Mouse (Mus musculus) MEL (cell line): ENCODE data around the gene Pfkfb1. TPM values are rescaled to one million over a fixed set of nuclear protein-coding genes. Genes with fewer than 3 reads are reported as not detected.

Experiments
- DNase-seq: peaks from one replicate; pipeline ENCODE4 v3.0.0; 2011; ENCODE audit warnings: low read depth, low spot score
- H3K27ac ChIP-seq: 2 replicates; pipeline ENCODE4 v1.5.1; 2012; ENCODE audit warnings: low read depth, mild to moderate bottlenecking, control low read depth, low read length, moderate library complexity; ENCODE audit not compliant: control insufficient read depth
- H3K27me3 ChIP-seq, 2 experiments: fragments of 150-350 bp in 1 of 2; sonication (generic) in 1 of 2; 2 replicates each; pipeline ENCODE4 v1.6.1; 2012; ENCODE audit warnings: low read length in 2 of 2, mild to moderate bottlenecking in 2 of 2, improper control_type of control experiment in 1 of 2, moderate library complexity in 1 of 2; ENCODE audit not compliant: insufficient read depth in 2 of 2, control insufficient read depth in 1 of 2
- H3K36me3 ChIP-seq, 2 experiments: 2 replicates each; pipeline ENCODE4 v1.6.1; 2012 to 2014; ENCODE audit warnings: low read length in 2 of 2, improper control_type of control experiment in 1 of 2, inconsistent platforms in 1 of 2, mild to moderate bottlenecking in 1 of 2; ENCODE audit not compliant: insufficient read depth in 2 of 2, control insufficient read depth in 1 of 2
- H3K4me1 ChIP-seq, 2 experiments: fragments of 150-350 bp in 1 of 2; sonication (generic) in 1 of 2; 2 replicates each; pipeline ENCODE4 v1.6.1; 2012; ENCODE audit warnings: low read length in 2 of 2, improper control_type of control experiment in 1 of 2, mild to moderate bottlenecking in 1 of 2; ENCODE audit not compliant: insufficient read depth in 2 of 2, control insufficient read depth in 1 of 2
- H3K4me3 ChIP-seq, 2 experiments: fragments of 150-350 bp in 1 of 2; sonication (generic) in 1 of 2; 2 replicates each; pipeline ENCODE4 v1.5.1; 2012; ENCODE audit warnings: low read depth in 2 of 2, low read length in 2 of 2, mild to moderate bottlenecking in 2 of 2, moderate library complexity in 2 of 2, control low read depth in 1 of 2, improper control_type of control experiment in 1 of 2; ENCODE audit not compliant: control insufficient read depth in 1 of 2, insufficient read depth in 1 of 2
- H3K79me2 ChIP-seq: 2 replicates; pipeline ENCODE4 v1.6.1; 2012; ENCODE audit warnings: mild to moderate bottlenecking, low read length, moderate library complexity; ENCODE audit not compliant: control insufficient read depth, poor library complexity, insufficient read depth
- H3K9ac ChIP-seq: 2 replicates; pipeline ENCODE4 v1.6.1; 2012; ENCODE audit warnings: low read depth, mild to moderate bottlenecking, control low read depth, low read length, moderate library complexity; ENCODE audit not compliant: control insufficient read depth, poor library complexity, severe bottlenecking
- H3K9me3 ChIP-seq: fragments of 150-350 bp; sonication (generic); replicated peaks from 2 replicates; pipeline ENCODE4 v1.6.1; 2012; ENCODE audit warnings: mild to moderate bottlenecking, low read length, improper control_type of control experiment, moderate library complexity; ENCODE audit not compliant: insufficient read depth
- CTCF ChIP-seq, 3 experiments: IDR thresholded peaks in 2 of 3; conservative IDR thresholded peaks in 1 of 3; 2 replicates each; pipeline ENCODE4 v1.5.1; 2011 to 2012; ENCODE audit warnings: low read length in 3 of 3, low read depth in 2 of 3, mild to moderate bottlenecking in 2 of 3, improper control_type of control experiment in 1 of 3, inconsistent platforms in 1 of 3, mixed read lengths in 1 of 3, moderate library complexity in 1 of 3; ENCODE audit not compliant: control insufficient read depth in 1 of 3, insufficient read depth in 1 of 3, poor library complexity in 1 of 3, severe bottlenecking in 1 of 3
- E2F4 ChIP-seq: IDR thresholded peaks from 2 replicates; pipeline ENCODE4 v1.6.1; 2011; ENCODE audit warnings: low read depth, low read length, improper control_type of control experiment, borderline replicate concordance
- ELF1 ChIP-seq: IDR thresholded peaks from 2 replicates; pipeline ENCODE4 v1.6.1; 2014; ENCODE audit warnings: low read depth, mild to moderate bottlenecking, inconsistent platforms, low read length, improper control_type of control experiment, moderate library complexity
- EP300 ChIP-seq, 2 experiments: IDR thresholded peaks; 2 replicates each; pipeline ENCODE4 v1.6.1; 2011; ENCODE audit warnings: improper control_type of control experiment in 2 of 2, low read length in 2 of 2, low read depth in 1 of 2, mild to moderate bottlenecking in 1 of 2
- GABPA ChIP-seq: IDR thresholded peaks from 2 replicates; pipeline ENCODE4 v1.6.1; 2012; ENCODE audit warnings: low read depth, mild to moderate bottlenecking, inconsistent platforms, low read length, improper control_type of control experiment, moderate library complexity
- GATA1 ChIP-seq: IDR thresholded peaks from 2 replicates; pipeline ENCODE4 v1.6.1; 2011; ENCODE audit warnings: low read depth, low read length, improper control_type of control experiment
- HCFC1 ChIP-seq: IDR thresholded peaks from 2 replicates; pipeline ENCODE4 v1.6.1; 2012; ENCODE audit warnings: low read depth, mild to moderate bottlenecking, inconsistent platforms, low read length, improper control_type of control experiment, moderate library complexity
- KAT2A ChIP-seq: conservative IDR thresholded peaks from 2 replicates; pipeline ENCODE4 v1.6.1; 2012; ENCODE audit warnings: low read depth, low read length, improper control_type of control experiment, inconsistent platforms
- MAFK ChIP-seq: IDR thresholded peaks from 2 replicates; pipeline ENCODE4 v1.6.1; 2011; ENCODE audit warnings: low read depth, mild to moderate bottlenecking, low read length, improper control_type of control experiment, borderline replicate concordance
- MAZ ChIP-seq: IDR thresholded peaks from 2 replicates; pipeline ENCODE4 v1.6.1; 2012; ENCODE audit warnings: low read depth, mild to moderate bottlenecking, inconsistent platforms, low read length, improper control_type of control experiment
- MEF2A ChIP-seq: IDR thresholded peaks from 2 replicates; pipeline ENCODE4 v1.6.1; 2014; ENCODE audit warnings: low read depth, mild to moderate bottlenecking, inconsistent platforms, low read length, improper control_type of control experiment; ENCODE audit not compliant: poor library complexity, insufficient replicate concordance, severe bottlenecking; ENCODE audit errors: extremely low read depth
- NELFE ChIP-seq: IDR thresholded peaks from 2 replicates; pipeline ENCODE4 v1.6.1; 2011; ENCODE audit warnings: low read depth, low read length, improper control_type of control experiment
- NRF1 ChIP-seq: IDR thresholded peaks from 2 replicates; pipeline ENCODE4 v1.6.1; 2014; ENCODE audit warnings: low read depth, mild to moderate bottlenecking, inconsistent platforms, low read length, improper control_type of control experiment, moderate library complexity; ENCODE audit not compliant: poor library complexity, insufficient read depth, severe bottlenecking
- POLR2A ChIP-seq, 2 experiments: IDR thresholded peaks; 2 replicates each; pipeline ENCODE4 v1.6.1; 2011 to 2012; ENCODE audit warnings: low read length in 2 of 2, mild to moderate bottlenecking in 2 of 2, control low read depth in 1 of 2, improper control_type of control experiment in 1 of 2, low read depth in 1 of 2, moderate library complexity in 1 of 2; ENCODE audit not compliant: control insufficient read depth in 1 of 2, insufficient read depth in 1 of 2, poor library complexity in 1 of 2
- POLR2AphosphoS2 ChIP-seq: IDR thresholded peaks from 2 replicates; pipeline ENCODE4 v1.6.1; 2011; ENCODE audit warnings: low read length, improper control_type of control experiment
- POLR2AphosphoS5 ChIP-seq: IDR thresholded peaks from 2 replicates; pipeline ENCODE4 v1.6.1; 2012; ENCODE audit warnings: low read depth, borderline replicate concordance, mild to moderate bottlenecking, inconsistent platforms, low read length, moderate library complexity, mixed read lengths
- RAD21 ChIP-seq: IDR thresholded peaks from 2 replicates; pipeline ENCODE4 v1.6.1; 2011; ENCODE audit warnings: mild to moderate bottlenecking, low read depth, low read length, improper control_type of control experiment
- RCOR1 ChIP-seq: IDR thresholded peaks from 2 replicates; pipeline ENCODE4 v1.6.1; 2012; ENCODE audit warnings: low read depth, mild to moderate bottlenecking, inconsistent platforms, low read length, improper control_type of control experiment
- SMC3 ChIP-seq: IDR thresholded peaks from 2 replicates; pipeline ENCODE4 v1.6.1; 2011; ENCODE audit warnings: low read depth, low read length, improper control_type of control experiment
- TAL1 ChIP-seq: IDR thresholded peaks from 2 replicates; pipeline ENCODE4 v1.6.1; 2012; ENCODE audit warnings: mild to moderate bottlenecking, inconsistent platforms, low read length, moderate library complexity, mixed read lengths
- TBP ChIP-seq: IDR thresholded peaks from 2 replicates; pipeline ENCODE4 v1.8.0; 2011; ENCODE audit warnings: low read depth, low read length, improper control_type of control experiment
- polyA plus RNA-seq, 2 experiments: library from polyadenylated mRNA; stranded (reverse) in 1 of 2; unstranded in 1 of 2; fragments of >175 nt in 1 of 2; fragments of >200 nt in 1 of 2; gene quantifications; 2 replicates each; pipeline versions ENCODE4 v1.2.1 to v1.2.4; 2012; ENCODE audit warnings: low replicate concordance in 2 of 2, low read depth in 1 of 2; ENCODE audit not compliant: insufficient read length in 2 of 2, insufficient read depth in 1 of 2, missing spikeins in 1 of 2
- total RNA-seq: library from RNA; depleted of rRNA; stranded (reverse); fragments of 300-350 nt; gene quantifications from 2 replicates; pipeline ENCODE4 v1.2.3, GENCODE M21; 2012

The Pfkfb1 gene
- total and polyA plus RNA-seq, 3 experiments: 1.9 to 10.3 TPM; not detected in 1

- TF ChIP-seq EP300 (IDR thresholded peaks at IDR 0.05; ENCODE audit: low read depth in 1 of 2, low read length in 2 of 2) (peak; percentile 91 to 93), MAFK (no peak), POLR2AphosphoS5 (no peak), NRF1 (no peak), GATA1 (peak; percentile 97), TAL1 (peak; percentile 38), KAT2A (no peak), HCFC1 (no peak)
- TF ChIP-seq, all 39 proteins: peak for 11
Observed at GRCm38 (mm10) chrX:150636421-150636820, 48.4 kb downstream of the Pfkfb1 start (continued).

GRCm38 (mm10) chrX:150656122-150656907, 68.3 kb downstream of the Pfkfb1 start:
- DNase-seq: no peak
- Histone ChIP-seq H3K4me1 (no peaks in the 10 kb centered on the region), H3K27me3 (no peaks in the 10 kb centered on the region), H3K27ac (no peak overlapping the region), H3K9ac (no peak overlapping the region), H3K36me3 (no peaks in the 10 kb centered on the region), H3K79me2 (no peaks in the 10 kb centered on the region), H3K4me3 (no peak overlapping the region), H3K9me3 (no peaks in the 10 kb centered on the region)
- no peak for TF ChIP-seq TBP
- TF ChIP-seq NELFE: no peak
- no peak for TF ChIP-seq HCFC1
- no peak for TF ChIP-seq RAD21
- no peak for TF ChIP-seq ELF1
- no peak for TF ChIP-seq MAZ
- no peak for TF ChIP-seq MEF2A
- TF ChIP-seq CTCF (IDR thresholded peaks at IDR 0.05 in 2 of 3, conservative IDR thresholded peaks at IDR 0.05 in 1 of 3; ENCODE audit: control insufficient read depth in 1 of 3, insufficient read depth in 1 of 3, low read depth in 2 of 3, low read length in 3 of 3, poor library complexity in 1 of 3, severe bottlenecking in 1 of 3): no peak
- TF ChIP-seq E2F4: no peak
- no peak for TF ChIP-seq SMC3
- no peak for TF ChIP-seq GABPA
- no peak for TF ChIP-seq POLR2AphosphoS2
- no peak for TF ChIP-seq POLR2A (IDR thresholded peaks at IDR 0.05; ENCODE audit: control insufficient read depth in 1 of 2, insufficient read depth in 1 of 2, low read depth in 1 of 2, low read length in 2 of 2, poor library complexity in 1 of 2)
- no peak for TF ChIP-seq RCOR1
- TF ChIP-seq TAL1: no peak
- TF ChIP-seq EP300 (IDR thresholded peaks at IDR 0.05; ENCODE audit: low read depth in 1 of 2, low read length in 2 of 2): no peak
